Mouse (Mus musculus) urinary bladder, postnatal 14 days (tissue): Measurements from ENCODE around the gene Mtmr2.
A peak's percentile ranks its signal among the peaks of the same experiment; 100 is the strongest.

ENCODE experiments used
- DNase-seq: peaks from one replicate; pipeline ENCODE4 v3.0.0; 2021; ENCODE audit warnings: low spot score

The Mtmr2 gene

DNA sequence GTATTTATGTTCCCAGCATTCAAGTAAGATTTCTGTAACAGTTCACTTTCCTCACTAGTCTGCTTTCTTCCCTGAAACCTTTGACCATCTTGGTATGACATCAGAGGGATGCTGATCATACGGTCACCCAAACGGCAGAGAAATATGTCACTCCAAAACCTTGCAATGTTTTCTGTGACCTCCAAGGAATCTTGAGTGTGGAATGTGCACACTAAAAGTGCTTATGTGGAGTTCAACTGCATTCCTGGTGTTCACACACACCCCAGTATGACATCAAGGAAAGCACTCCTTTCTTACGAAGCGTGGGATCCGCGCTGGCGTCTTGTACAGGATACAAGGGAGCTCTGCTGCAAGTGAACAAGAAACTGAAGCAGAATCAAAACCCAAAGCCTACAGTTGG is 58.6 kb downstream of the Mtmr2 start:
- no peak for DNase-seq

DNA sequence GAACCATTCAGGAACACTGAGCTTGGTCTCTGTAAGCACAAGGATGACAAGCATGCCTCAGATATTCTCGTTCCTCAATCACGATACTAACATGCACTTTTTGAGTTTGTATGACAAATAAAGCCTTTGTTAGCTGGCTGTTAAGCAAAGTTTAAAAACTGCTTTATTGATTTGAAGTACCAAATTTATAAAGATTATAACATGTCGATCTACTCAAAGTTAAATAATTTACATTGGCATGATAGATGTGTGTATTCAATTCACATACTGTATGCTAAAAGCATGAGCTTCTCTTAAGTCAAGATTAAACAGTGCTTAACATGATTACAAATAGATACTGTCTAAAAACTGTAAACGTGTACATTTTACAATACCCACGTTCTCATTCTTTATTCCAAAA is 59.4 kb downstream of the Mtmr2 start:
- no peak for DNase-seq

DNA sequence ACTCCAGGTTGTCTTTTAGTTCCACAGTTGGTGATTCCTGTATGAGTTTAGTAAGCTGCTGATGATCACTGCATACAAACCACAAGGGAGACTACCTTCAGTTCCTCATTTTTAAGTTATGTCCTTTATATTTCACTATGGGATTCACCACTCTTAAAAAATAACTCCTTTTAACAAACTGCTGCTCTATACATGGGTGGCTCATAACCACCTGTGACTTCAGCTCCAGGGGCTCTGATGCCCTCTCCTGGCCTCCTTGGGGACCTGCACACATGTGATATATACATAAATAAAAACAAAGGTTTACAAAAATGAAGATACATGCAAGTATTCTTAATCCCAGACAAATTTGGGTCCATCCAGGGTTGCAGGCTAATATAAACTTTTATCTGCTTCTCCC is 61.7 kb downstream of the Mtmr2 start:
- no peak for DNase-seq

DNA sequence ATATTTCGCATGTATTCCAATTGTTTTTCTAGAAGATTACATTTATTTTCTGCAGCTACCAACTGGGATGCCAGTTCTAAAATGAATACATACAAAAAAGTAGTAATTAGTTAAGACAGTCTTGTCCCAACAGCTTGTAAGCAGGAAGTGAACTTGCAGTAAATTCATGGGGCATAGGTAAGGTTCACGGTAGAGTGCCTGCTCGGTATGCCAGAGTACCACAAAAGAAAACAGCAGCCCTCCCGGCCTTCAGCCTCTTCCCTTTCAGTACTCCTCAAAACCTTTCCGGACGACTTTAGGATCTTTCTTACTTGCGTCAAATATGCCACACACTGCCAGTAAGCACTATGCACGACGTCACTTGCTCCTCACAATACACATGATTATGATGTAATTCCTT is 70.2 kb downstream of the Mtmr2 start:
- DNase-seq: no peak

DNA sequence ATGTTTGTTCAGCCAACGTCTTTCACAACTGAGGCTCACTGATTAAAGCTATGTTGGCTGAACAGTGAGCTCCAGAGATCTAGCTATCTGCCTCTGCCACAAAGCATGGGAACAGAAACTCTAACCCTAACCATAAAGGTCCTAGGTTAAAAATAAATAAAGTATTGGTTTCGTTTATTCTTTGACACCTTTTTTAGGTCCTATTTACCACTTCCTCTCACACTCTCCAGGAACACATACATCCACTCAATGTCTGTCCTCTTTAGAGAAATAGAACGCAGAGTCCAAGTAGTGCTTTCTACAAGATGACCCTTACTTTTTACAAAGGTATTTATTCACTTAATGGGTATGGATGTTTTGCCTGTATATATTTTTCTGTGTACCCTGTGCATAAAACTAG is 72.6 kb downstream of the Mtmr2 start:
- no peak for DNase-seq

DNA sequence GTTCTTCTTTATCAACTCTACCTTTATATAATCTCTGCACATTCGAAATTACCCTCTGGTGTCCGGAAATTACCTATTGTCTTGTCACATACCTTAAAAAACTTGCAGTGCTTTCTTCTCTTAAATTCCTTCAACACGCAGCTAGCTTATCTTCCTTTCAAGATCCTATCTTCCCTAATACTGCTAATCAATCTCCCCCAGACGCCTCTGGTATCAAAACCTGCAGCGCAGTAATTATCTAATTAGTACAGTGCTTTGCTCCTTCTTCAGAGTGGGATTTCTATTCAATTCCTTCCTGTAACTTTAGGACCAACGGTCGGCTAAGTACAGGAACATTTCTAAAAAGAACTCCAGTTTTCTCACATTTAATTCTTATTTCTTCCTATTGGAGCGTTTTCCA is 77.7 kb downstream of the Mtmr2 start:
- no peak for DNase-seq

DNA sequence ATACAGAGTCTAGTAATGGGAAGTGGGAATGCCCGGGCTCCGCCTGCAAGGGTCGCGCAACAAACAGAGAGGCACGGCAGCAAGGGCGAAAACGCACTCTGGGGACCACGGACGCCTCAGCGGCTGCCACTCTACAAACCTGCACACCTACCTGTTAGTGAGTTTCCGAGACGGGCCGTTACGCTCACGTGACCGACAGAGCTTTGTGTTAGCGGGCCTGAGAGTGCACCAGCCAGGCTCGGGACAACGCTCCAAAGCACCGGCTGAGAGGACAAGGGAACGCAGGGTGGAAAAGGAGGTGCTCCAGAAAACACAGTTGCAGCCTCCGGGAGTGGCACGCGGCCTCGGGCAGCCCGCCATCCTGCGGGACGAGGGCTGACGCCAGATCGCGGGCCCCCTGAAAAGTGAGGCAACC is 78.2 kb downstream of the Mtmr2 start:
- DNase-seq: peak; percentile 71

DNA sequence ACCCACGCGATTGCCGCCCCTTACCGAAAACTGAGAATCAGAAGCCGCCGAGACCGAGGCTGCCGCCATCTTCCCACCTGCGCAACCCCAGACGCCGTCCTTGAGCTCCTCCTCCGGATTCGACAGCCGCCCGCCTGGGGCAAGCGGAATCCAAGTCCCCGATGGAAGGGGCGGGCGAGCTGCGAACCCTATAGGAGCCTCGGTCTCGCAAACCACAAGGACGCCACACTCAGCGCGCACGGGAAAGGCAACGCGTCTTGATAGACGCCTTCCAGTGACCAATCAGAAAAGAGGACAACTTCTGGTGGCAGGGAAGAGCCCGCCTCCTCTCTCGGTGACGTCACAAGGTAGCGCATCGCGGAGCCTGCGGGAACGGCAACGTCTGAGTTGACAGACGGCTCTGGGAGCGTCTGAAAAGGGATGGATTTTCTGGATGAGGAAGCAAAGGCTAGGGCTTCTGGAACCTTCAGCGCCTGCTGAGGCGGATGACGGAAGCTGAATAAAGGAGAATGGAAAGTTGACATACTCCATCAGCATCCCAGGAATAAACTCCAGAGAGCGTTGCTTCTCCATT is 78.7 kb downstream of the Mtmr2 start, which contains the start of gene Cep57:
TSS of gene Cep57 (minus strand) at position 276 of the 574 bp plus-strand sequence.
- DNase-seq: peak; percentile 95

DNA sequence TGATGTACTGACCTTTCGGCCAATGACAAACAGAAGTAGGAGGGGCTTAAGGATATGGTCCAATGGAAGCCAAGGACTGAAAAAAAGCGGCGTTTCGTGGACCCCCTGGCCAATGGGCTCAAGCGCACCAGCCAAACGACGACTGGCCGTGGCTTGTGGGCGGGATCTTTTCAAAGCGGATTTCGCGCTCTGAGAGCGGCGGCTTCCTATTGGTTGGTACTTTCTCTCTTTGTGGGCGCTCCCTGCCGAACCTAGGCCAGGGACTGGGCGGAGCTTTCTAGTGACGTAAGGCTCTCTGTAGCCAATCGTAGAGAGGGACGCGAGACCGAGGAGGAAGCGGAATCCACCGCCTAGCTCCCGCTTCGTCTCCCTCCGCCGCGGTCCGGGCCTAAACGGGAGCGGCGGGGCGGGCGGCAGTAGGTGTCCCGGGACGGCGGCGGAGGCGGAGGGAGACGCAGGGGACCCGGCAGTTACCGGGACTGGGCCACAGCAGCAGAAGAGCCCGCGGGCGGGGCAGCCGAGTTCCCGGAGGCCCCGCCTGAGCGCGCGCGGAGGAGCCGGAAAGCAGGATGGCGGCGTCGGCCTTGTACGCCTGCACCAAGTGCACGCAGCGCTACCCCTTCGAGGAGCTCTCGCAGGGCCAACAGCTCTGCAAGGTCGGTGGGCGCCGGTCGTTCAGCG is 79.3 kb downstream of the Mtmr2 start, which contains the start of gene Fam76b:
TSS of gene Fam76b (plus strand) at position 311 of the 681 bp plus-strand sequence.
- DNase-seq: peak; percentile 99

DNA sequence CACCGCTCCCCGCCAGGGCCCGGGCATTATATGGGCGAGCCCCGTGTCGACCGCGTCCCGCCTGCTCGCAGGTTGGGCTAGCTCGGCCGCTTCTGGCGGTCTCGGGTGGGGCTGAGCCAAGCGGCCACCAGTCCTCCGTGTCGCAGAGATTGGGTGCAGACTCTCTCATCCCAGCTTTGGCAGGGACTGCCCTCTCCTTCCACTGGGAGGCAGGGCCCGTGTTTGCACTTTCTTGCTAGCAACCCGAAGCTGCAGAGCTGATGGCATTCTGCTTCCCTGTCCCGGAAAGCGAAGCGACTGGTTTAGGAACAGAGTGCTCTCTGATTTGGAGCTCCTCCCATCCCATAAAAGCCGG is 79.9 kb downstream of the Mtmr2 start:
- no peak for DNase-seq

DNA sequence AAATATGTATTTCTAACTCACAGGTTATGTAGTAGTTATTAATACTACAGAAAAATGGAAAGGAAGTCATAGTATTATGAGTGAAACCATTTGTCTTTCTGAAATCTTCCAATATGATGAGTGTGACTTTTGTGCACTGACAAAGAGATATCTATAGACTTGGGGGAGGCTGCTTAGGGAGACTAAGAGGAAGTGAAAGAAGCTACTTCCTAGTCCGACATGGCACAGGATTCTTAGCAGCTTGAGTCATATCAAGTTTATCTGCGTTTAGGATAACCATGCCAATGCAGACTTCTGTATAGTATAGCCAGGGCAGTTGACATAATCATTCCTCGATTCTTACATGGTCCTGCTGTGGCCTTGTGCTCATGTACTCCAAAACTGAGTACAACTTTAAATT is 87.0 kb downstream of the Mtmr2 start:
- no peak for DNase-seq

DNA sequence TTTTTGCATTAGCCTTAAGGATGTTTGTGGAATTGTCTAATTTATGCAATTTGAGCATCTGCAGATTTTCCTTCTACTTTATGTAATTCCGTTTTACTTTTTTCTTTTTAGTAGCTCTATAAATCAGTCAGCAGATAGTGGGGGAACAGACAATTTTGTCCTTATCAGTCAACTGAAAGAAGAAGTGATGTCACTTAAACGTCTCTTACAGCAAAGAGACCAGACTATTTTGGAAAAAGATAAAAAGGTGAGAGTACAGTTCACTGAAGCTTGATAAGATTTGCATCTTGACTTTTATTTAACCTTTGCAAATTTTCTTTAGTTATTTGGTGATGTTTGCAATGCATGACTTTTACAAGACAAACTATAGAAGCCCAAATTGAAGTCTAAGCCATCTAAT is 88.5 kb downstream of the Mtmr2 start:
- no peak for DNase-seq

DNA sequence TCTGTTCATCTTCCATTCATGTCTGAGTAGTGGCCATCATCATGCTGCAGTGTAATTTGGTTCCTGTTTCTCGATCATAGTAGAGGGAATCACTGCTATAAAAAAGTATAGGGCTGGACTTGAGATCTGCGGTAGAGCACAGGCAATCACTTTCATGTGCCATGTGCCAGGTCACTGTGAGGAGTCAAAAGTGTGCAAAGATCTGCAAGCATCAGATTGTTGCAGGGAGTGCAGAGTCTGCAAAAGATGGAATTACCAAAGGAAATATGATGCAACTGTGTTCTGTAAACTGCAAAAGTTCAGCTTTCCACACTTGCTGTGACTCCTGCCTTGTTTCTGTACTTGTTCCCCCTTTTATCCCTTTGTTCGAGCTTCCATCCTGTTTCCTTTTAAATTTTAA is 99.4 kb downstream of the Mtmr2 start:
- DNase-seq: no peak

DNA sequence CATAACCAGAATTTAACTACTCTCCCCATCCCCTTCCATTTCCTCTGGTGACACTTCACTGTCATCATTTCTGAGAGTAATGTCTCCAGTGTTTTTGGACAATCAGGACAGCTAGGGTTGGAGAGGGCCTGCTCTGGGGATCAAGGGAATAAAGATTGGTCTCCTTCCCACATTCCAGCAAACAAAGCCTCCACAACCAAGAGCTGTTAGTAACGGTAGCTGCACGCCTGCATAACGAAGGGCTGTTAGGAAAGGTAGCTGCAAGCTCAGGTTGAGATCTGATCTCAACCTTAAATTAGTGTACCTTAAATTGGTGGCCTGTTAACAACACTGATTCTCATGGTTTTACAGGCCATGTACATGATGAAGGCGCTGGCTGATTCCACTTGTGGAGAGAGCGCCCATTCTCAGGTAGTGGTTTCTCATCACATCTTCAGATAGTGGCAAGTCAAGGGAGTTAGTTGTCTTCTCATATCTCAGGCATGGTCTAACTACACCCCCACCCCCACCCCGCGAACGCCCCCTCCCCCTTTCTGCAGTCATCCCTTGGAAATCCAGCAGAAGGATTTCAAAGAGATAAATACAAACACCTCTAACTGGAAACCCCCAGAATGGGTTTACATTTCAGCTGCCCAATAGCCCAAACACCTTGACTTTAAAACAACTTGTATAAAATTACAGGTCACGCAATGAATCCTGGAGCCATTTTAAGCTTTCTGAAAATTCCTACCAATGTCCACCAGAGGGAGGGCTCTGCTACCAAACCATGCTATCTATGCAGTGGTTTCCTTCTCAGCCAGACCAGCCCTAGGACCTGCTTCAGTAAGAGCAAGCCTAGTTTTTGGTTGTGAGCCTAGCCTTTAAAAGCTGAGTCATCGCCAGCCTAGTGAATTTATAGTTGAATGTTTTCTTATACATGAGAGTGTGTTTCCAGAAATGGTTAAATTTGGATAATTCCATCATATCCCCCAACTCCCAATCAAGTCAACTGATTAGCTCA is 100.6 kb downstream of the Mtmr2 start:
- DNase-seq: peak; percentile 36

DNA sequence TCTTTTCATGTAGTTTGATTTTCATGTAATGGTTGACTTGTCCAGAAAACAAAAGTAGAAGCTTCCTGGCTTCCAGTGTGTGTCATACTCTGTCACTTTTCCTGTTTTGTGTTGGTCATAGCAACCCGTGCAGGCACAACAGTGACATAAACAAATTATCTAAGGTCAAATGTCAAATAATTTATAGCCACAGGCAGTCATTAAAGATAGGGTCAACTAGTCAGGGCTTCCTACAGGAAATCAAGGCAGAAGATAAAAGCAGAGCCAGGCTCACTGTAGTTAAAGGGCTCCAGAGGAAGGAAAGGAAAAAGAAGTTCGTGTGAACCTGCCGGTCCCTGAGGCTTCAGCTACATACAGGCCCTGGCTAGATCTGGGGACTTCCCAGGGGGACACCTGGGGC is 105.7 kb downstream of the Mtmr2 start:
- no peak for DNase-seq
